Comparison of ENCODE assay signal across 27 mouse cellular contexts in genomic region chrX:142403114-142403513, GRCm38 (mm10).
"Had no signal": no experiment of that assay in that cellular context is flagged by ENCODE, and none has a peak within 500 bp of the region (broad histone marks: within the 10 kb centered on the region; RNA-seq: fewer than 3 reads in every experiment).

No protein-coding gene starts in this region.

- H3K27me3 ChIP-seq: heart, embryonic 12.5 days; hindbrain, embryonic 12.5 days; intestine, embryonic 15.5 days; limb, embryonic 13.5 days; limb, embryonic 15.5 days had no signal

- H3K36me3 ChIP-seq: heart, embryonic 10.5 days; heart, embryonic 12.5 days; hindbrain, embryonic 10.5 days; hindbrain, embryonic 12.5 days; intestine, embryonic 15.5 days; kidney, embryonic 15.5 days; limb, embryonic 13.5 days; limb, embryonic 15.5 days had no signal

- H3K9me3 ChIP-seq: heart, embryonic 10.5 days; heart, embryonic 12.5 days; hindbrain, embryonic 10.5 days; hindbrain, embryonic 12.5 days; intestine, embryonic 15.5 days; kidney, embryonic 15.5 days; limb, embryonic 13.5 days; limb, embryonic 15.5 days had no signal

- ATAC-seq: forebrain, postnatal 0 days; hindbrain, embryonic 16.5 days; inflammation-experienced regulatory T-cells, adult 6 months; intestine, embryonic 15.5 days; intestine, postnatal 0 days had no signal

- H3K4me1 ChIP-seq: heart, embryonic 10.5 days; heart, embryonic 12.5 days; hindbrain, embryonic 10.5 days; hindbrain, embryonic 12.5 days; intestine, embryonic 15.5 days; kidney, embryonic 15.5 days; limb, embryonic 13.5 days; limb, embryonic 15.5 days had no signal

- H3K9ac ChIP-seq: forebrain, postnatal 0 days; heart, embryonic 12.5 days; hindbrain, embryonic 12.5 days; hindbrain, embryonic 14.5 days; intestine, embryonic 15.5 days; kidney, embryonic 15.5 days; limb, embryonic 13.5 days; limb, embryonic 15.5 days had no signal

- H3K4me2 ChIP-seq: heart, embryonic 12.5 days; hindbrain, embryonic 12.5 days; hindbrain, embryonic 14.5 days; intestine, embryonic 15.5 days; kidney, embryonic 15.5 days; limb, embryonic 13.5 days; limb, embryonic 15.5 days had no signal

- DNase-seq: forebrain, postnatal 0 days; gastrocnemius, adult 2 months; gastrocnemius, postnatal 10 days; gastrocnemius, postnatal 25 days; heart, adult 18-20 months; heart, postnatal 10 days; heart, postnatal 4 days; kidney, adult 2 months; kidney, adult 9 months; kidney, postnatal 14 days; kidney, postnatal 36 days; layer of hippocampus, adult 9-11 months; layer of hippocampus, postnatal 36 days; left cerebral cortex, postnatal 4 days had no signal

- H3K27ac ChIP-seq: gastrocnemius, adult 2 months; heart, embryonic 10.5 days; hindbrain, embryonic 10.5 days; hindbrain, embryonic 12.5 days; hindbrain, embryonic 14.5 days; intestine, embryonic 15.5 days; kidney, embryonic 15.5 days; kidney, postnatal 0 days; limb, embryonic 13.5 days; limb, embryonic 15.5 days had no signal

- H3K4me3 ChIP-seq: gastrocnemius, adult 2 months; heart, embryonic 10.5 days; heart, embryonic 12.5 days; hindbrain, embryonic 10.5 days; hindbrain, embryonic 12.5 days; intestine, embryonic 15.5 days; kidney, embryonic 15.5 days; limb, embryonic 13.5 days; limb, embryonic 15.5 days had no signal
